Mouse (Mus musculus): ENCODE measurements around the gene Etl4.
A peak's percentile ranks its signal among the peaks of the same experiment; 100 is the strongest.

The Etl4 gene

GRCm38 (mm10) chr2:20710589-20710988 is 801.0 kb downstream of the Etl4 start:
- DNase-seq (ENCODE audit: low spot score): no peak

GRCm38 (mm10) chr2:20711024-20711423 is 801.4 kb downstream of the Etl4 start:
- DNase-seq (ENCODE audit: low spot score): no peak

- no peak for DNase-seq (ENCODE audit: low spot score)
Measured at GRCm38 (mm10) chr2:20719105-20719504, 809.5 kb downstream of the Etl4 start.

- DNase-seq (ENCODE audit: low spot score): no peak
Measured at GRCm38 (mm10) chr2:20721098-20721497, 811.5 kb downstream of the Etl4 start.

GRCm38 (mm10) chr2:20722165-20722991 is 812.8 kb downstream of the Etl4 start:
- DNase-seq (ENCODE audit: low spot score): no peak

GRCm38 (mm10) chr2:20723990-20724745 is 814.6 kb downstream of the Etl4 start:
- DNase-seq (ENCODE audit: low spot score): no peak

GRCm38 (mm10) chr2:20726974-20727373 is 817.4 kb downstream of the Etl4 start:
- DNase-seq (ENCODE audit: low spot score): no peak

GRCm38 (mm10) chr2:20727752-20728438 is 818.3 kb downstream of the Etl4 start:
- DNase-seq (ENCODE audit: low spot score): no peak

- DNase-seq (ENCODE audit: low spot score): no peak
Measured at GRCm38 (mm10) chr2:20735444-20735843, 825.9 kb downstream of the Etl4 start.

- DNase-seq (ENCODE audit: low spot score): no peak
Measured at GRCm38 (mm10) chr2:20736324-20737015, 826.9 kb downstream of the Etl4 start.

GRCm38 (mm10) chr2:20737112-20737808 is 827.7 kb downstream of the Etl4 start:
- DNase-seq (ENCODE audit: low spot score): peak; percentile 18

GRCm38 (mm10) chr2:20737837-20738236 is 828.3 kb downstream of the Etl4 start:
- no peak for DNase-seq (ENCODE audit: low spot score)

GRCm38 (mm10) chr2:20747723-20748122 is 838.1 kb downstream of the Etl4 start:
- no peak for DNase-seq (ENCODE audit: low spot score)

GRCm38 (mm10) chr2:20748481-20748880 is 838.9 kb downstream of the Etl4 start:
- DNase-seq (ENCODE audit: low spot score): no peak

GRCm38 (mm10) chr2:20749687-20750086 is 840.1 kb downstream of the Etl4 start:
- DNase-seq (ENCODE audit: low spot score): no peak

GRCm38 (mm10) chr2:20753282-20754110 is 843.9 kb downstream of the Etl4 start:
- no peak for DNase-seq (ENCODE audit: low spot score)

- no peak for DNase-seq (ENCODE audit: low spot score)
Measured at GRCm38 (mm10) chr2:20756964-20757363, 847.4 kb downstream of the Etl4 start.

- no peak for DNase-seq (ENCODE audit: low spot score)
Measured at GRCm38 (mm10) chr2:20759045-20759662, 849.6 kb downstream of the Etl4 start.

GRCm38 (mm10) chr2:20761320-20761719 is 851.7 kb downstream of the Etl4 start:
- no peak for DNase-seq (ENCODE audit: low spot score)

- DNase-seq (ENCODE audit: low spot score): no peak
Measured at GRCm38 (mm10) chr2:20761751-20762150, 852.2 kb downstream of the Etl4 start.
